Mouse (Mus musculus) induced T-regulatory cell, adult 2 months (primary cell): ENCODE measurements around the gene Rassf2.

Experiments used
- DNase-seq: peaks from one replicate; pipeline ENCODE4 v3.0.0-alpha.2; 2012; ENCODE audit warnings: low read depth

Rassf2 gene

GRCm38 (mm10) chr2:132034590-132035469 is 4.8 kb upstream of the Rassf2 start:
- DNase-seq, result no peak

DNA sequence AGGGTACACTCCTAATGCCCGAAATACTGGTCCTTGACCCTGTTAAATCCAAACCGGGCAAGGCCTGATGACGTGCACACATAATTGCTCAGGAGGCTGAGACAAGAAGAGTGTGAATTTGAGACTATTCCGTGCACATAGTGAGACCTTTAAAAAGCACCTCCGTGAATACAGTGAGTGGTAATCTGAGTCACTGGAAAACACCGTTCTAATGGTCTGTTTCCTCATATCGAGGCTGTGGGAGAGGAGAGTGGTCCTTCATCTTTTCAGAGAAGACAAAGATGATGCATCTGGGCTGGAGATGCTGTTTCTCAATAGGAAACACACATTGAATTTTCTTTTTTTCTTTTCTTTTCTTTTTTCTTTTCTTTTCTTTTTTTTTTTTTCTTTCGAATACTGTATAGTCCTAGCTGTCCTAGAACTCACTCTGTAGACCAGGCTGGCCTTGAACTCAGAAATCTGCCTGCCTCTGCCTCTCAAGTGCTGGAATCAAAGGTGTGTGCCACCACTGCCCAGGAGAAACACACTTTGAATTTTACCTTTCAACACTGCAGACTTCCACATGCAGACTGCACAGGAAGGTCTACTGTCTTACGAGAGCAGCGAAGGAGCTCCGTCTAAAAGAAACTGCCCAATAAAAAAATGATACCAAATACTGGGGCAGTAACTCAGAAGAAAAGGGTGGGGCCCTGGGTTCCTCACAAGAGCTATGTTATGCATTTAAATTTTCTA is 1.5 kb upstream of the Rassf2 start:
- DNase-seq, result no peak

GRCm38 (mm10) chr2:132030418-132031363 is 633 bp upstream of the Rassf2 start:
- no peak for DNase-seq

DNA sequence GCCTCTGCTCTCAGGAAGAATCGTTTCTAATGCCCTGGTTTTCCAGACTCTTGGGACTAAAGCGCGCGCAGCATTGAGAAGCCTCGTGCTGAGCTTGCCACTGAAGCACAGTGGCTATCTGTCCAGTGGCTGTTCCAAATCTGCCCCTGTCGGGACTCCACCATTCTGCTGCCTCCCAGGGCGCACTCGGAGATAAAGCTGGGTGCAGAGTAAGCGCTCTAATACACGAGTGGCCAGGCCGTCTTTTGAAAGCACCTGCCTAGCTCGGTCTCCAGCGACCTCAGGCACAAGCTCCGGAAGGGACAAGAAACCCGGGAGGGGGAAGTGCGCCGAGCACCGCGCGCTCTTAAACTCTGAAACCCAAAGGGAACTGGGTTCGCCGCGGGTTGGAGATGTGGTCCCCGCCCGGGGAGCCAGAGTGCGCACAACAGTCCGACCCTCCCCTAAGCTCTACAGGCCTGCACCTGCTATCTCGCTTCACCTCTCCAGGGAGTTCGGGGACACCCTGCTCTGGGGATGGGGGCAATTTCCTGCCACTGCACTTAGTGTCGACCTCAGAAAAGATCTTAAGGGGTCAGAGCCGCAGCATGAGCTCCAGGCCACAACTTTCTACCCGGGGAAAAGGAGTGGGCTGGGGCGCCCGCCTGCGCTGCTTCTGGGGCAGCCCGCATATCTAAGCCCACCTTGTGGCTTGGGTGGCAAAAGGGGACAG is 1.0 kb downstream of the Rassf2 start:
- peak; percentile 68 for DNase-seq

DNA sequence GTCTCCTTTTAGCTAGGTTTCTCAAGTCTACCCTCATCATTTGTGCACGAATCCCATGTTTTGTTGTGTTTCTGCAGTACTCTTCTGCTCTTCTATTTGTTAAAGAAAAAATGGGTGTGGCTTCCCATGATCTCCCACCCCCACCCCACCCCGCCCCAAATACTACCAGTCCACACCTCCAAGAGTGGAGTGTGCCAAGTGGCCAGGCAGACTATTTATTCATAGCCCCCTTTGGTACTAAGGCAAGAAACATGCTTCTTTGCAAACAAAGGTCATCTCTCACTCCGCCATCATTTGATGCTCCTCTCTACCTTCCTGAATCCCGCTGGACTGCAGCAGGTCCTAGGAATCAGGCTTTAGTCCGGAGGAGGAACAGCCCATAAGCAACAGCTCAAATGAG is 2.0 kb downstream of the Rassf2 start:
- no peak for DNase-seq

DNA sequence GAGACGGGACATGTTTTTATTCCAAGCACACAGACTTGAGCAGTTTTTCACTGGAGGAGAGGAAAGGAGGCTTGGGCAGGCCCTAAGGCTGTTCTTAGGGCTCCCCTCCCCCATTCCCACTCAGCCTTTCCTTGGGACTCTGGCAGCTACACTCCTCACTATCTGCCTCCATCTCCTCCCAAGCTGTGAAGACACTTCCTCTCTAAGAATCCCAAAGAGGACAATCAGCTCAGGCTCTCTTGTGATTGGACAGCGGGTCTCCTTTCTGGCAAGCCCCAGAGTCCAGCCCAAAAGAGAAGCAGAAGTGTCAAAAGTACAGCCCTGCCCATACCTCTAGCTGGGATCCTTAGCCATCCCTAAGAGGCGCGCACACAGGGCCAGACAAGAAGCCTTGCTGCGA is 2.7 kb downstream of the Rassf2 start:
- no peak for DNase-seq

- no peak for DNase-seq
These were observed 6.0 kb downstream of the Rassf2 start for GRCm38 (mm10) chr2:132024028-132024427.

DNA sequence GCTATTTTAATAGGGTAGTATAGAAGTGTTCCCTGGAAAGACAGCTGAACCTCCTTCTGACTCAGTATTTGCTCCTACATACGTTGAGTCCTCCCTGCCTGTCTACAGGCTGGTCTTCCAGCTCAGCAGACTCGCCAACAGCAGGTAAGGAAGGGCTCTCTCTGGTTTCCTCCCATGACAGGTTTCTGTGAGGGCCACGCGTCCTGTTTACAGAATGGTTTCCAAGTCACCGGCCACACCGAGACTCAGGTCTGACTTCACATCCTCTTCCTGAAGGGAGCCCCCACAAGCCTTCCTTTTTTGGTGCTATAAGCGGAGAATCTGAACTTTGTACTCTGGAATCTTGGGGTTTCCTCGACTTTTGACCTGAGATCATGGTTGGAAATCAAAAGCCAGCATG is 7.4 kb downstream of the Rassf2 start:
- DNase-seq, result peak; percentile 77

GRCm38 (mm10) chr2:132021616-132022015 is 8.4 kb downstream of the Rassf2 start:
- DNase-seq, result peak; percentile 61

DNA sequence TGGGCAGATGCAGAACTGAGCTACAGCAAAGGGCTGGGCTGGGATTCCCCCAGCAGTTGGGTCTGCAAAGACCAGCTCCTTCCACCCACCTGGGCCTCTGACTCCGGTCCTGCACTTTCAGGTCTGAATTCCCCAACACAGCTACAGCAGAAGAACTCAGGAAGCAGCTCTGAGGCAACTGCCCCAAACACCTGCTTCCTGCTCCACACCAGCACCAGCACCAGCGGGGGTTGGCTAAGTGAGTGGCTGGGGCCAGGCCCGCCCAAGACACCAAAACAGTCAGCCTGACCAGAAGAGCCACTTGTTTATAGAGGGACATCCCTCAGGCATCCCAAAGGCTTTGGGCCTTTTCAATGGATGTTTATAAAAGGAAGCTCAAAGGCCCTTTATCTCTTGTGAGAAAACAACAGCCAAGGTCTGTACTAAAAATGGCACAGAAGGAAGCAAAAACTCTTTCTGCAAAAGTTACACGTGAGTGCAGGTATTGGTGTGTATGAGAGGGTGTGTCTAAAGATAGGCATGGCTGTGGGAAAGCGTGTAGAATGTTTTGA is 9.0 kb downstream of the Rassf2 start:
- peak; percentile 79 for DNase-seq

DNA sequence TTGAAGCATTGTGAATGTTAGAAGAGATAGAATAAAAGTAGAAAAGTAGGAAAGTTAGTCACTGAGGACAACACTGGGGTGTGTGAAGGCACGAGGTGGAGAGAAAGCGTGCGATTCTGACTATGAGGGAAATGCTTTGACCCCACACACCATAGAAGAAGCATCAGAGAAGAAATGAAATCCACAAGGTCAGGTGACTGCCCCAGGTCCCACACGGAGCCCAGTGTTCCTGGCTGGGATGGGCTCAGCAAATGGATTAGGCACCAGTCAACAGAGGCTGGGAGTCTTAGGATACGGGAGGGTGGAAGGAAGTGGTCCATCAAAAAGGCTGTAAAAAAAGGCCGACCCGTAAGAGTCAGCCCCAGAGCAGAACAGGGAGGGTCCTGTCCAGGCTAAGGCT is 9.6 kb downstream of the Rassf2 start:
- no peak for DNase-seq

DNA sequence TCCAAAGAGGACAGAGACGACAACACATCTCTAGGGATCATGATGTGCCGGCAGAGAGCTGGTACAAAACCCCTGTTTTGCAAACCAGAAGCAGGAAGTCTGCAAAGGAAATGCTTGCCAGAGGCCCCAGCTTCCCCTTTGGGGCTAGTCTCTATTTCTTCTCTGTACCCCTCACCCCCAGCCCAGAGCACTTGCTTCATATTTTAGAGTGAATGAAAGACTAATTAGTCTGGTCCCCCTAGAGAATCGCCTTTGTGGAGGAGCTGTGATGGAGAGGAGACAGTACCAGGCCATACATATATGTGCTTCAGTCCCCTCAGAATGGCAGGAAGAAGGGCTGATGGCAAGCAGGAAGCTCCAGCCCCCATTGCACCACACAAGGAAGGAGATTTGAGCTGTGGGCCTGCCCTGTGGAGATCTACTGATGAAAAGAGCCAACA is 10.7 kb downstream of the Rassf2 start:
- DNase-seq, result peak; percentile 74

GRCm38 (mm10) chr2:132018156-132018555 is 11.9 kb downstream of the Rassf2 start:
- DNase-seq, result peak; percentile 33

DNA sequence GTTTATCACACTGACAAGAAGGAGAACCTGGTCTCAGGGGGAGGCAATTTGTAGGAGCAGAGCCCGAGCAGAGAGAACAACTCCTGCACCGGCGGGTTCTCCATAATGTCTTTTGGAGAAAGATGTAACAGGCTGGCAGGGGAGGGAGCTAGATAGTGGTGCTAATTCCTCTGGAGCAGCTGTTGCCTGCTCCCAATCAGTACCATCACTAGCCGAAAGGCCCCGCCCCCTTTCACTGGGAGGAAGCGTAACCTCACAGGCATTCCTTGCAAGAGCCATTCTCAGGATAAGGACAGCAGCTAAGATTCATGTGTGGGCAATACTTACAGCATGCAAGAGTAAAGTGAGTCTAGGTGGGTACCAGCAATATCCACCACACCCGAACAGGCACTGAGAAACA is 12.4 kb downstream of the Rassf2 start:
- no peak for DNase-seq

- DNase-seq, result no peak
These were observed 14.0 kb downstream of the Rassf2 start for GRCm38 (mm10) chr2:132016034-132016433.

- no peak for DNase-seq
These were observed 16.9 kb downstream of the Rassf2 start for GRCm38 (mm10) chr2:132013152-132013551.

DNA sequence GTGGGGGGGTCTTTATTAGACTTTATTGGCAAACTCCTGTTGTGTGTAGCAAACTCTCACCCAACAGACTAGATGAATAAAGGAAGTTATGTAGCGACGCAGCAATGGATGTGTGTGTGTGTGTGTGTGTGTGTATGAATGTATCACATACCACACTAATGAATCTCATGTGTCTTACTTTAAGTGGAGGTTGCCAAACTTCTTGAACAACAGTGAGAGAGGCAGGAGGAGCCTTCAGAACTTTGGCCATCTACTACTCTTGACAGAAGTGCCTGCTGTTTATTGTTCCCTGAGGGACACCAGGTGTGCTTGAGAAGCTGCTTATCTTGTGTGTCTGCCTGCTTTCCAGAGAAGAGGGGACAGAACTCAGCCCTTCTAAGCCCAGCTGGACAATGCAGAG is 19.3 kb downstream of the Rassf2 start:
- no peak for DNase-seq

- DNase-seq, result no peak
These were observed 21.9 kb downstream of the Rassf2 start for GRCm38 (mm10) chr2:132008186-132008585.

DNA sequence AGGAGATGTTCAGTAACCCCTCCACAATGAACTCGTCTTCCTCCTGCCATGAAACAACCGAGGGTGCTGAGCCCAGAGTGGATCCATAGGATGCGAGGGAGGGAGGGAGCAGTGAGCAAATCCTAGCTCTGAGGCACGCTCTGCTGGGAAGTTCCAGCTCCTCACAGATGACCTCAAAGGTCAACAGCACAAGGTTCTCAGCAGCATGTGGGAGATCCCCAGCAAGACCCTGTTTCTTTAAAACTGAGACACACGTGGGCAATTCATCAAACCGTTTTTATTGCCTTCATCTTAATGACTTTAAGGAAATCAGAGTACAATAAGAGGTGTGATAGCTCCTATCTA is 22.6 kb downstream of the Rassf2 start:
- no peak for DNase-seq

DNA sequence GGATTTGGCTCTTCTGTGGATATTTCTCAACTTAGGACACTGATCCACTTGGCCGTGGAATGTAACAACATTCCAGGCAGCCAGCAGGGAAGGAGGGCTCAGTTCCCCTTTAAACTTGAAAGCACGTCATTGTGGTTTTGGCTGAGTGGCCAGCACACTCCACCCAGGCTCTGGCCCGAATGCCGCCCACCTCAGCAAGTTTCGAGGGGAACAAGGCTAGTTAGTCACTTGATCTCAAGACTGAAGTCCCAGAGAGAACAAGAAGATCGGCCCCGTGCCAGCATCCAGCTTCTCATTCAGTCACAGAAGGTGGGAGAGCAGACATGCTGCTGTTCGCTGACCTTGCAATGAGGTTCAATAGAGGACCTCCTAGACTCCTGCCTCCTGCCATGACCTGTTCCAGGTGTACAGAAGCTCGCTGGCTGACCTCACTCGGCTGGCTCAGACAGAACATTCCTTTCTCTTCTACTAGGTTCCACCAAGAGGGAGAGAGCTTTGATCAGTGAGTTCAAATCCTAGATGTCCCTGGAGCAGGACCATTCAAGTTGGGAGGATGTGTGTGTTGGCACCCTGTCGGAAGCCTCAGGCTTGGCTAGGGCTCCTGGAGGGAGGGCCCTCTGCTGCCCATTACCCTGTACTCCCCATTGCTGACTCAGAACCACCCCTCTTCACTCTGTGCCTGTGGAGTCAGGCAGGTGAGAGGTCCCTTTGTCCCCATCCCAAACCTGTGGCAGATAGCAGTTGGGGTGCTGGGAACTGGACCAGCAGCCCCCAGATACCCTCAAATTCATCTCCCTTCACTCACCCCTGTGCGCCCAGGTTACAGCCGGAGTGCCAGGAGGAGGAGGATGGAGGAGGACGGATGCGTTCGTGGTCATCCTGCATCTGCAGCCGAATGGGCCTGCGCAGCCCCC is 23.2 kb downstream of the Rassf2 start:
- no peak for DNase-seq
